Comparison of ENCODE assay signal across 14 mouse cellular contexts in the genomic region with DNA sequence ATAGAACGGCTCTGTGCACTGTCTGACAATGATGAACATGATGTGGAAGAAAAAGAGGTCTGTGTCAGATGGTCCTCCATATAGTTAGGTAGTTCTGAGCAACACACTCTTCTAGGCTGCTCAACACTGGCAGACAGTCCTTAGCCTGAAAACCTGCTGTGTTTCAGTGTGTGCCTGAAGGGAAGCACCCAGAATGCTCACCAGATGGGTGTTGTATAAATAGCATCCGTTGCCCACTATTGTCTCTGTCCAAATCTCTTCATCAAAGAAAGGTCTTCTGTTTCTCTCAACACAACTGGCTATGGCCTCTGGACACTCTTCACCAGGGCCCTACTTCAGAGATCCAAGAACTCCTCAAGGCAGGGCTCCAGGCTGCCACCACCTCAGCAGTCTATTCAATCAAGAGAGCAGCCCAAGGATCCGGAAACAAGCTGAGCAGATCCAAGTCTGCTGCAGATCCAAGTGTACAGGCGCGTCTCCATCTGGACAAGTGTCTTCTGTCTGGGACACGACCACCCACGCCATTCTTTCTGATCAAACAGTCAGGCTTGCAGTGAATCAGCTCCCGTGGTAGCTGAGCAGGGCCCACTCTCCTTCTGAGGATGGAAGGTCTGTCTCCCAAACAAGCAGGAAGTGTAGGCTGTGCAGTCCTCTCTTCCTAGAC. TPM values are rescaled to one million over a fixed set of nuclear protein-coding genes. Genes with fewer than 3 reads are reported as not detected.
A peak's percentile ranks its signal among the peaks of the same experiment; 100 is the strongest.
DNase-seq lines count a peak whose midpoint lies in the region; ATAC-seq and TF ChIP-seq lines count a peak whose summit lies in the region.
"Had no signal": no experiment of that assay in that cellular context is flagged by ENCODE, and none has a peak within 500 bp of the region (broad histone marks: within the 10 kb centered on the region; RNA-seq: fewer than 3 reads in every experiment).

No protein-coding gene starts in this region.

- ATAC-seq in kidney, embryonic 16.5 days (ENCODE audit: low FRiP score, low TSS enrichment) = no peak

- H3K4me2 ChIP-seq in kidney, embryonic 16.5 days (replicated peaks; ENCODE audit: low read depth, low read length) = no peak overlapping the region
- H3K4me2 ChIP-seq: midbrain, embryonic 12.5 days; neural tube, embryonic 13.5 days had no signal

- H3K27me3 ChIP-seq in kidney, embryonic 16.5 days (ENCODE audit: insufficient read depth, low read length) = no peaks in the 10 kb centered on the region
- H3K27me3 ChIP-seq: midbrain, embryonic 12.5 days; neural tube, embryonic 13.5 days had no signal

- H3K4me3 ChIP-seq in gastrocnemius, adult 2 months = no peak overlapping the region
- H3K4me3 ChIP-seq in kidney, embryonic 16.5 days (ENCODE audit: low read length) = no peak overlapping the region
- H3K4me3 ChIP-seq: heart, embryonic 10.5 days; midbrain, embryonic 12.5 days; neural tube, embryonic 13.5 days had no signal

- no peaks in the 10 kb centered on the region for H3K9me3 ChIP-seq in kidney, embryonic 16.5 days (ENCODE audit: low read length)
- H3K9me3 ChIP-seq: heart, embryonic 10.5 days; midbrain, embryonic 12.5 days; neural tube, embryonic 13.5 days had no signal

- no peaks in the 10 kb centered on the region for H3K4me1 ChIP-seq in kidney, embryonic 16.5 days (ENCODE audit: insufficient read depth, low read length)
- H3K4me1 ChIP-seq: heart, embryonic 10.5 days; midbrain, embryonic 12.5 days; neural tube, embryonic 13.5 days had no signal

- intact Hi-C loops in gastrocnemius, adult 2 months (cut with DNase I) = no loop called here
- intact Hi-C loops in gastrocnemius, postnatal 36 days (cut with DNase I) = no loop called here

- peak; percentile 24 for DNase-seq in gastrocnemius, adult 2 months
- no peak for DNase-seq in gastrocnemius, postnatal 36 days
- peak; percentile 49 to 73 for DNase-seq in frontal cortex, postnatal 10 days (ENCODE audit: low spot score in 2 of 2)
- peak; percentile 77 to 81 for DNase-seq in layer of hippocampus, postnatal 36 days
- peak; percentile 14 to 24 for DNase-seq in lung, postnatal 4 days
- DNase-seq in natural killer cell, adult 2 months (ENCODE audit: low spot score in 2 of 2) = no peak
- no peak for DNase-seq in gastrocnemius, postnatal 10 days
- DNase-seq: B cell, adult 2 months; embryo, embryonic 11 days; kidney, postnatal 4 days had no signal

- H3K9ac ChIP-seq in kidney, embryonic 16.5 days (replicated peaks; ENCODE audit: low read length) = no peak overlapping the region
- H3K9ac ChIP-seq: midbrain, embryonic 12.5 days; neural tube, embryonic 13.5 days had no signal

- H3K36me3 ChIP-seq in kidney, embryonic 16.5 days (ENCODE audit: insufficient read depth, low read length) = no peaks in the 10 kb centered on the region
- H3K36me3 ChIP-seq: heart, embryonic 10.5 days; midbrain, embryonic 12.5 days; neural tube, embryonic 13.5 days had no signal

- H3K27ac ChIP-seq in gastrocnemius, adult 2 months = no peak overlapping the region
- H3K27ac ChIP-seq in kidney, embryonic 16.5 days (ENCODE audit: low read length) = no peak overlapping the region
- H3K27ac ChIP-seq: heart, embryonic 10.5 days; midbrain, embryonic 12.5 days; neural tube, embryonic 13.5 days had no signal

- no peak for TF ChIP-seq CTCF in gastrocnemius, adult 2 months (IDR thresholded peaks at IDR 0.05)

- 84% methylated on average over 8 of the region's 8 CpGs for WGBS in kidney, embryonic 16.5 days

RNA-seq across cellular contexts. Expression of gene Trib2, which starts 55.1 kb away (rescaled TPM):
- total RNA-seq in gastrocnemius, adult 2 months (2021) = 10 to 100 TPM; 10.0 to 17.8 TPM
- total RNA-seq in gastrocnemius, postnatal 36 days (2021) = 10 to 100 TPM; 13.7 to 19.0 TPM
- 10 to 100 TPM; 34.0 to 40.5 TPM for total RNA-seq in layer of hippocampus, postnatal 36 days (2021)
- polyA plus RNA-seq in kidney, embryonic 16.5 days (2015; fragmentation: Nextera tagmentation; extraction: Ambion mirVana) = 58.0 and 58.6 TPM in 2 replicates
- total RNA-seq in gastrocnemius, postnatal 10 days (2021) = 10 to 100 TPM; 23.5 to 32.1 TPM

Comparison
In these comparisons a context has a peak if more than half of its experiments do, and no peak if none do; other contexts are left out.
1. DNase-seq: peak in gastrocnemius, adult 2 months (single experiment), frontal cortex, postnatal 10 days (2 of 2), layer of hippocampus, postnatal 36 days (2 of 2) and lung, postnatal 4 days (2 of 2); none in gastrocnemius, postnatal 36 days (0 of 2), natural killer cell, adult 2 months (0 of 2) and gastrocnemius, postnatal 10 days (single experiment).